Mouse (Mus musculus): ENCODE measurements around the gene Lce1l.
"Not testable (repeated sequence)": the region's sequence is repeated elsewhere in the genome, so short reads cannot be mapped to it uniquely, and the experiment has no call there.

Gene Lce1l

DNA sequence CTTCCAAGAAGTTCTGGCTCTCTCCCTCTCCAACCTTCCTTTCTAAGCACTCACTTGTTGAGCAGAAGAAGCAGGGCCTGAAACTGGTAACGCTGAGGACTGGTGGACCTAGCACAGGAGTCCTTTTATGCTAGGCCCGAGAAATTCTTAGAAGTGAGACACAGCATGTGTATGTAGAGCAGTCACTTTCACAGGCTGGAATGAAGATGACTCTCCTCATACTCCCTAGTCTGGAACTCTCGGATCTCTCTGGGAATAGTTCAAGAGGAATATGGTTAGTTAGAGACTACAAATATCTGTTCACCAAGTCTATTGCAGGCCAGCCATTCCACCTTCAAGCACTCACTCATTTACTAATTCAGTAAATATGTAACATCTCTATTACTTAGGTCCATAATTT is at the start of gene Lce1l:
Gene Lce1l (minus strand): TSS at position 101 of the 400 bp plus-strand sequence.
- in situ Hi-C loops (cut with MboI), result no loop called here

DNA sequence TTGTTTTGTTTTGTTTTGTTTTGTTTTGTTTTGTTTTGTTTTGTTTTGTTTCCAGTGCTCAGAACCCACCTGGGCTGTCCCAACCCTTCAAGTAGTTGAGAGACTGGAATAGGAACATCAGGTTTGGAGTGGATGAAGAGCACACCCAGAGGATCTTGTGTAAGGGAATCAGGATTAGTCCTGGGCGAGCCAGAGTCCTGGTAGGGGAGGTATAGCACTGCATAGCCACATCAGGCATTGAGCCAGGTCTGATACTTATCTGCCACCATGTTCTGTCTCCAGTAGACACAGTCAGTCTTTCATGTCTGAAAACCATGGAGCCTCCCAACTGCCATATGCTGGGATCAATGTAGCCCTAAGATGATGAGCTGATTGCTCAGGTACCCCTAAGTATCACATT is 43.4 kb upstream of the Lce1l start:
- in situ Hi-C loops (cut with MboI), result no loop called here

DNA sequence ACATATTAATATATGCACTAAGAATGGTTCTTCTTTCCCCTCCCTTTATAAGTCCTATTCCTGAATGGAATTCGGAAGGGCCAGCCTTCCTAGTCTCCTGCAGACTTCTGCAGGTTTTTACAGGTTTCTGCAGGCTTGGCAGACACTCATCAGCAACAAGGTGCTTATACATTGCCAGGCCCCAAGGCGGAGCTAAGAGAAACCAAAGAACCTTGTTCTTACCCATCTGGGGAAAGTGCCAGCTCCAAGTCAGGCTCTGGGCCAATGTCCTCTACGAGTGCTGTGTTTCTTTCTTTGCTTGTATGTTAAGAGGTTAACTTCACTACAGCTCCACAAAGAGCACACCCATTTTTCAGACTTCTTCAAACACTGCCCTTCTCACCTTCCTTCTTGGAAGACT is 43.0 kb upstream of the Lce1l start:
- in situ Hi-C loops (cut with MboI), result no loop called here

DNA sequence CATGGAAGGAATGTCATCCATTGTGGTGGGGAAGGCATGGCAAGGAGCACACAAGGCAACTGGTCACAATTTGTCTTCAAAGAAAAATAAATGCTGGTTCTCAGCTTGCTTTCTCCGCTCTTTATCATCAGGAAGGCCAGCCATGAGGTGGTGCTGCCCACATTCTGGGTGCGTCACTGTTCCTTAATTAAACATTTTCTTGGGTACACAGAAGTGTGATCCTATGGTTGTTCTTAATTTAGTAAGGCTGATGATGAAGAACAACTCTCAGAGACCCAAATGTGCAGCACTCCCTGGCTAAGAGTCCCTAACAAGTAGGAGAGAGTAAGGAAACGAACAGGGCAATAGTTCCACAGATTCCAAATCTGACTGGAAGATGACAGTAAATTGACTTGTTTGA is 23.1 kb upstream of the Lce1l start:
- in situ Hi-C loops (cut with MboI), result no loop called here

DNA sequence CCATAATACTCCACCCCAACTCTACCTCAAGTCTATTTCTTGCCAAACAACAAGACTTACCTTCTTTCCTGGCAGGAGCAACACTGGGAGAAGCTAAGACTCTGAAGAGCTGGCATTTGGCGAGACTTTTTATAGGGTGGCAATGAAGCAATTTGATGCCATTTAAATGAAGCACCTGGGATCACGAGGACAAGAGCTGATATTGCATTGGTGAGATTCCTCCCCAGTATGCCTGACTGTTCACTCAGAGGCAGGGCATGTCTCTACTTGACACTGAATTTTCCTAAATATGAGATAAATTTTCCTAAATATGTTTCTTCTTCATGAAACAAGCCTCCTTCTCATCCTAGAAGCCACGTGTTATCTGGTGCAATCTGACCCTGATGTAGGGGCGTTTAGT is 19.0 kb upstream of the Lce1l start, which contains the start of gene 2310050C09Rik:
Gene 2310050C09Rik (minus strand): TSS at position 101 of the 400 bp plus-strand sequence.
- in situ Hi-C loops (cut with MboI), result no loop called here

DNA sequence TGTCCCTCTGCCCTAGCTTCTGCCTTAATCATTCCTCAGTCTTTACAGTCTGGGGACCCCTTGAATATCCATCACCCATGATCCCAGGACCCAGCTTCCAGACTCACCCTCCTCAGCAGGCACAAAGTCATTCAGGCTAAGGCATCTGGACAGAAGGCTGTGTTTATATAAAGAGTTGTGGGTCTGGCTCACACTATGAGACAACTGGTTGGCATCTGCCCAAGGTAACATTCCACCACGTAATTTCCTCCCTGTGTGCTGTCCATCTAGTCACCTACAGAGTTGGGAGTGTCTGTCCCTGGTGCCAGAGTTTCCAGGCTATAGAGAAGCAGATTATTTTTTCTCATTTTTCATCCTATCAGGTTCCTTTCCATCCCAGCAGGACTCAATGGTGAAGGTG is 24.0 kb downstream of the Lce1l start, which contains the start of gene Kprp:
Gene Kprp (minus strand): TSS at position 140 of the 400 bp plus-strand sequence.
- in situ Hi-C loops (cut with MboI), result no loop called here

DNA sequence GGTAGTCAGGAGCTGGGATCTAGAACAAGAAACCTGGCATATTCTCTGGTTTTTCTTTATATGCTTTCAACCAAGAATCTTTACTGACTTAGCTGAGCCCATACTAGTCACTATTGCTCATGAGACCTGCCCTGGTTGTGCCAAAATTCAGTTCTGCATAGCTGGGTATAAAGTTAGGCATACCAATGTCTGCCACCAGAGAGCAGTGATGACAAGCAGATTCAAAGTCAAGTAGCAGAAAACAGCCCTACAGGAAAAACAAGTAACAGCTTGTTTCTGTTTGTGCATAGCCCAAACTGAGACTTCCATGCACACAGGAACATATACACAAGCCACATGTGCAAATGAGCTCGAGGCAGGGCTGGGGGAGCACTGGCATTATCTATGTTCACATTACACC is 25.3 kb downstream of the Lce1l start:
- in situ Hi-C loops (cut with MboI), result no loop called here

DNA sequence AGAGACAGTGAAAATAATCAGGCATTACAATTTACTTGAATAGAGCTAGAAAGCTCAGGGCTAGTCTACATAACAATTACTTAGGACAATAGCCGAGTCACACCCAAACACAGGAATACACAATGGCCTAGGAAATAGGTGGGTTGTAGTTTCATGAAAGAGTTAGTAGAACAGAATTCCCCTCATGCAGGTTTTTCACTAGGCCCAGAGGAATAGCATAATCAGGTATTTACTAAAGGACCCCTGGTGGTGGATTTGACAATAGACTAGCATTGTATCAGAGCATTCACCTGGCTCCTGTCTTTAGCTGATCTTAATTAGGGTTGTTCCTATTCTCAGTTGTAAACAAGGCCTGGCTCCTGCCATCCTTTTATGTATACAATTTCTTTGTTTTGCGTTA is 35.0 kb downstream of the Lce1l start:
- in situ Hi-C loops (cut with MboI), result not testable (repeated sequence)

DNA sequence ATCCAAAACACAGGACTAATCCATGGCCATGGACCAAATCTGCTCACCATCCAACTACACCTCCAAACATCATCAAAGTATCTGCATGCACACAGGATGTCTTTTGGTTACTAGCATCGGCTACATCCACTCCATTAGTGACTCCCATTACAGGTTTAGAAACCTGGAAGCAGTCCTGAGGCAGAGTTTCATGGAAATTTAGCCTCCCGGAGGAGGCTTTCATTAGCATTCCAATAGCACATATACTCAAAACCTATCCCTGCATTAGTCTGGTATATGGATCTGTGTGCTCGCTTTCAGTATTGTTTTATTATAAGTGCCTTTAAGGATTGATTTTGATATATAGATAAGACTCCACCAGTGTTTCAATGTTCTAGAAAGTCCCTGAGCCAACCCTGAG is 35.5 kb downstream of the Lce1l start:
- in situ Hi-C loops (cut with MboI), result no loop called here

DNA sequence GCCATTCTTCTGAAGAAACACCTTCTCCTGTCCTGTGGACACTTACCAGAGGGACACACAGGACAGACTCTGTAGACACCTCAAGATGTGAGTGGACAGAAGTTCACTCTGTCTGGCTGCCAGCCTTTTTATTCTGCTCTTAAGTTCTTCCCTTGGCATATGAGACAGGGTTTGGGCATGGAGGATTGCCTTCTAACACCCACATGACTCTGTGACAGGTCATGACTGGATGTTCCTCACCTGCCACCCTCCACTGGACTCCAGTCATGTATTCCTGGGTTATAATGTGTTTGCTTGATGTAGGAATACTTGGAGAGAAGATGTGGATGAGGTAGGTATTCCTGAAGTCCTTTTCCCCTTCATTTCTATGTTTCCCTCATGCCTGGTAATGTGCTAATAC is 43.3 kb downstream of the Lce1l start, which contains the start of gene Lce1k:
Gene Lce1k (minus strand): TSS at position 101 of the 400 bp plus-strand sequence.
- in situ Hi-C loops (cut with MboI), result no loop called here

All from mature B cell (primary cell).